Mouse (Mus musculus) thymus, adult 2 months (tissue): ENCODE measurements around the gene Ddx25.

ENCODE experiments used
- CTCF ChIP-seq: fragments of 200-500 bp; IDR thresholded peaks from 2 replicates; pipeline ENCODE4 v1.5.1; 2012; ENCODE audit warnings: mild to moderate bottlenecking, control low read depth, low read length, moderate library complexity, borderline replicate concordance; ENCODE audit not compliant: control insufficient read depth, poor library complexity, insufficient read depth; ENCODE audit errors: extremely low read depth
- POLR2A ChIP-seq: fragments of 200-500 bp; IDR thresholded peaks from 2 replicates; pipeline ENCODE4 v1.6.1; 2012; ENCODE audit warnings: mild to moderate bottlenecking, low read length, control low read depth, moderate library complexity; ENCODE audit not compliant: control insufficient read depth, poor library complexity, insufficient read depth; ENCODE audit errors: extremely low read depth

DNA sequence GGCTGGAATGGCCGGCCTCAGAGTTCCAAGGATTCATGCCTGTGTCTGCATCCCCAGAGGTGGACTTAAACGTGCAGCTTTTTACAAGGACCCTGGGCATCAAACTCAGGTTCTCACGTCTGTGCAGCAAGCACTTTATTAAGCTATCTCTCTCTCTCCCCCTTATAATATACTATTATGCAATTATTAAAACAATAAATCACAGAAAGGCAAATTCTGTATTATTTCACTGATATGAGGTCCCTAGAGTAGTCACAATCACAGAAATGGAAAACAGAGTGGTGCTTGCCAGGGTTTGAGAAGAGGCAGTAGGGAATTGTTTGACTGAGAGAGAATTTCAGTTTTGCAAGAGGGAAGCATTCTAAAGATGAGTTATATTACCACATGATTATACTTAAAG, 29.2 kb downstream of the Ddx25 start:
- TF ChIP-seq CTCF (no peak), POLR2A (no peak)
